Mouse (Mus musculus) lung, adult 2 months (tissue): ENCODE measurements around the gene Gan.

Experiments
- CTCF ChIP-seq: fragments of 200-500 bp; IDR thresholded peaks from 2 replicates; pipeline ENCODE4 v1.5.1; 2011; ENCODE audit warnings: mild to moderate bottlenecking, low read length, control low read depth; ENCODE audit not compliant: insufficient read depth
- POLR2A ChIP-seq: fragments of 200-500 bp; IDR thresholded peaks from 2 replicates; pipeline ENCODE4 v1.6.1; 2011; ENCODE audit warnings: low read depth, mild to moderate bottlenecking, control low read depth, low read length, borderline replicate concordance; ENCODE audit errors: extremely low read depth

- TF ChIP-seq CTCF (no peak), POLR2A (peak; percentile 54; the same call in 1 of the 2 replicates)
Measured at GRCm38 (mm10) chr8:117257821-117258575, 100.1 kb downstream of the Gan start.
